ENCODE assay signal across 9 mouse cellular contexts in the genomic region with DNA sequence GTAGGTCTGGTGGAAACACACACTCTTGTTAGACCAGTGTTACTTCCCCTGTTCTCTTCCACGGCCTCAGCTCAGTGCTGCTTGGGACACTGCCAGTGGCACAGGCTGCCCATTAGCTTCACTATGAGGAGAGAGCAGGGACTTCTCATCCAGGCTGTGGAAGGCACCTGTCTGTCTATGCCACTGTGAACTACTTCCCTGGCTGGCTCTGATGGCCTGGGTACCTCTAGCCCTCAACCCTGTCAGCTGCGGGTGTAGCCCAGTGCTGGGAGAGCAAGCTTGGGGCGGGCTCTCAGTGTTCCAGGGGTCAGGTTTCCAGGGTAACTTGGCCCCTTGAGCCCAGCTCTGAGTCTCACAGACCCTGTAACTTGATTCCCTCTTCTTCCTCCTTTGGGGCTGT. TPM values are rescaled to one million over a fixed set of nuclear protein-coding genes. Genes with fewer than 3 reads are reported as not detected.
DNase-seq lines count a peak whose midpoint lies in the region; ATAC-seq lines count a peak whose summit lies in the region.
"Had no signal": no experiment of that assay in that cellular context is flagged by ENCODE, and none has a peak within 500 bp of the region (broad histone marks: within the 10 kb centered on the region; RNA-seq: fewer than 3 reads in every experiment).

No protein-coding gene starts in this region.

- no peak overlapping the region for H3K4me2 ChIP-seq in kidney, embryonic 16.5 days (replicated peaks; ENCODE audit: low read depth, low read length)

- no peaks in the 10 kb centered on the region for H3K9me3 ChIP-seq in kidney, embryonic 16.5 days (ENCODE audit: low read length)
- H3K9me3 ChIP-seq in limb, embryonic 10.5 days (replicated peaks), result no peaks in the 10 kb centered on the region

- no peak for ATAC-seq in kidney, embryonic 16.5 days (ENCODE audit: low FRiP score, low TSS enrichment)
- no peak for ATAC-seq in erythroid progenitor cell, adult 5-6 weeks (replicated peaks; ENCODE audit: low FRiP score, poor library complexity, severe bottlenecking)

- H3K27ac ChIP-seq in kidney, embryonic 16.5 days (ENCODE audit: low read length), result no peak overlapping the region
- H3K27ac ChIP-seq in limb, embryonic 10.5 days, result peak overlapping the region; percentile 80
- H3K27ac ChIP-seq: kidney, postnatal 0 days had no signal

- no peaks in the 10 kb centered on the region for H3K27me3 ChIP-seq in kidney, embryonic 16.5 days (ENCODE audit: insufficient read depth, low read length)
- peaks cover 11% of the 10 kb centered on the region for H3K27me3 ChIP-seq in limb, embryonic 10.5 days (ENCODE audit: low read depth, poor library complexity, severe bottlenecking)

- H3K4me1 ChIP-seq in kidney, embryonic 16.5 days (ENCODE audit: insufficient read depth, low read length), result peaks cover 53% of the 10 kb centered on the region
- H3K4me1 ChIP-seq in limb, embryonic 10.5 days, result peaks cover 74% of the 10 kb centered on the region

- no peak for DNase-seq in kidney, adult 9 months
- DNase-seq in NIH3T3 (ENCODE audit: low read depth), result peak; percentile 45
- peak; percentile 70 to 76 for DNase-seq in cerebellum, adult 18-20 months
- no peak for DNase-seq in limb, embryonic 10.5 days (ENCODE audit: low spot score)
- DNase-seq in thymus, postnatal 25 days, result no peak
- DNase-seq: right cerebral cortex, postnatal 14 days had no signal

- WGBS in kidney, embryonic 16.5 days, result 12% methylated on average over 3 of the region's 3 CpGs
- 15% methylated on average over 3 of the region's 3 CpGs for WGBS in limb, embryonic 10.5 days

- H3K9ac ChIP-seq in kidney, embryonic 16.5 days (replicated peaks; ENCODE audit: low read length), result peak overlapping the region; percentile 51

- peaks cover 22% of the 10 kb centered on the region for H3K36me3 ChIP-seq in kidney, embryonic 16.5 days (ENCODE audit: insufficient read depth, low read length)
- peaks cover 30% of the 10 kb centered on the region for H3K36me3 ChIP-seq in limb, embryonic 10.5 days

- no peak overlapping the region for H3K4me3 ChIP-seq in kidney, embryonic 16.5 days (ENCODE audit: low read length)
- H3K4me3 ChIP-seq in limb, embryonic 10.5 days, result peak overlapping the region; percentile 18

RNA-seq across cellular contexts. Expression of a gene that starts 9.6 kb away (rescaled TPM):
- polyA plus RNA-seq in kidney, embryonic 16.5 days (2015; fragmentation: Nextera tagmentation; extraction: Ambion mirVana), result 2.5 and 2.8 TPM in 2 replicates
- 0.55 and 0.90 TPM in 2 replicates for polyA plus RNA-seq in limb, embryonic 10.5 days (2016; fragmentation: Nextera tagmentation; extraction: Ambion mirVana)
- total RNA-seq in erythroid progenitor cell, adult 5-6 weeks (2015; ENCODE audit: low replicate concordance), result 3.2 TPM in 1 of 2 replicates, not detected in the other
- 0.77 TPM in 1 of 2 replicates, not detected in the other for total RNA-seq in erythroid progenitor cell, adult 5-6 weeks (2017; ENCODE audit: low replicate concordance)

RNA-seq across cellular contexts. Expression of a gene that starts 18.1 kb away (rescaled TPM):
- 9.8 and 11.9 TPM in 2 replicates for polyA plus RNA-seq in kidney, embryonic 16.5 days (2015; fragmentation: Nextera tagmentation; extraction: Ambion mirVana)
- 27.7 and 28.6 TPM in 2 replicates for polyA plus RNA-seq in limb, embryonic 10.5 days (2016; fragmentation: Nextera tagmentation; extraction: Ambion mirVana)
- 26.8 and 48.7 TPM in 2 replicates for total RNA-seq in erythroid progenitor cell, adult 5-6 weeks (2015; ENCODE audit: low replicate concordance)
- total RNA-seq in erythroid progenitor cell, adult 5-6 weeks (2017; ENCODE audit: low replicate concordance), result 38.2 and 40.9 TPM in 2 replicates

RNA-seq across cellular contexts. Expression of a gene that starts 18.1 kb away (rescaled TPM):
- polyA plus RNA-seq in kidney, embryonic 16.5 days (2015; fragmentation: Nextera tagmentation; extraction: Ambion mirVana), result 298 and 338 TPM in 2 replicates
- 111 and 137 TPM in 2 replicates for polyA plus RNA-seq in limb, embryonic 10.5 days (2016; fragmentation: Nextera tagmentation; extraction: Ambion mirVana)
- total RNA-seq in erythroid progenitor cell, adult 5-6 weeks (2015; ENCODE audit: low replicate concordance), result 28.5 and 36.4 TPM in 2 replicates
- total RNA-seq in erythroid progenitor cell, adult 5-6 weeks (2017; ENCODE audit: low replicate concordance), result 179 and 213 TPM in 2 replicates

RNA-seq across cellular contexts. Expression of a gene that starts 54.5 kb away (rescaled TPM):
- polyA plus RNA-seq in kidney, embryonic 16.5 days (2015; fragmentation: Nextera tagmentation; extraction: Ambion mirVana), result 21.7 and 23.2 TPM in 2 replicates
- 30.2 and 34.1 TPM in 2 replicates for polyA plus RNA-seq in limb, embryonic 10.5 days (2016; fragmentation: Nextera tagmentation; extraction: Ambion mirVana)
- total RNA-seq in erythroid progenitor cell, adult 5-6 weeks (2015; ENCODE audit: low replicate concordance), result 2.5 and 6.1 TPM in 2 replicates
- 0.51 TPM in 1 of 2 replicates, not detected in the other for total RNA-seq in erythroid progenitor cell, adult 5-6 weeks (2017; ENCODE audit: low replicate concordance)

Comparison
In these comparisons a context has a peak if more than half of its experiments do, and no peak if none do; other contexts are left out.
1. DNase-seq: peak in NIH3T3 (single experiment) and cerebellum, adult 18-20 months (2 of 2); none in kidney, adult 9 months (single experiment), limb, embryonic 10.5 days (single experiment) and thymus, postnatal 25 days (single experiment).